Mouse (Mus musculus): ENCODE results near the gene Cacnb4. TPM values are rescaled to one million over a fixed set of nuclear protein-coding genes. Genes with fewer than 3 reads are reported as not detected.
A peak's percentile ranks its signal among the peaks of the same experiment; 100 is the strongest.

Gene Cacnb4
- polyA plus RNA-seq, 1 experiment from 2014 or later, result 21.5 TPM

DNA sequence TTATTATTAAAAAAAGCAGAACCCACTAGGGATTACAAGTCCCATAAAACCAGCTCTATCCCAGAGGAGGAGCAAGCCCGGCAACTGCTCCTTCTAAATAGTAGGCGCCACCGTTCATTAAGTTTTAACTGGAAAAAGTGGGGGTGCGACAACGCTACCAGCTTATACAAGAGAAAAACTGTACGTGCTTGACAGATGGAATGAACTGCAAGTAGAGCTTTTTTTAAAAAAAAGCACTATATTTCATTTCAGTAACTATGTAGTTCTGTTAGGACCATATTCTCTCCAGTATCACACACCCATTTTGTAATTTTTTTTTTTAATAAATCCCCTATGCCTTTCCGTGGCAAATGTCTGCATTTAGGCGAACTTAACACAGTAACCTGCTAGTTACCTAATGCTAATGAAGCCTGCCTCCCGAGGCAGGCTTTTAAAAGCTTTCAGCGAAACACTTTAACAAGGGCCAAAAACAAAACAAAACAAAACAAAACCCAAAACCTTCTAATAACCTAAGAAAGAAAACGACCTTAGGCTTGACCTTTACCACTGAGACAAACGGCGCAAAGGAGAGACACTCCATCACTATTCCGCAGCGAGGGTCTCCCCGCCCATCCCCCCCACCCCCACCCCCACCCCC, 252.9 kb downstream of the Cacnb4 start:
- Histone ChIP-seq H3K9me3 (ENCODE audit: control insufficient read depth, low read length) (no peaks in the 10 kb centered on the region), H3K27me3 (ENCODE audit: control insufficient read depth, insufficient read depth, low read length) (no peaks in the 10 kb centered on the region), H3K9ac (replicated peaks; ENCODE audit: low read depth, low read length) (peak overlapping the region; percentile 93), H3K4me1 (ENCODE audit: control insufficient read depth, insufficient read depth, low read length) (peaks cover 9% of the 10 kb centered on the region; the same call in 1 of the 2 replicates), H3K36me3 (ENCODE audit: control insufficient read depth, insufficient read depth, low read length) (no peaks in the 10 kb centered on the region), H3K4me2 (ENCODE audit: low read depth, low read length) (peak overlapping the region; percentile 64), H3K27ac (ENCODE audit: low read depth, low read length) (no peak overlapping the region), H3K4me3 (ENCODE audit: low read depth, low read length) (peak overlapping the region; percentile 94)
- WGBS, result 2% methylated on average over 16 of the region's 16 CpGs
- ATAC-seq (ENCODE audit: low read depth), result no peak

DNA sequence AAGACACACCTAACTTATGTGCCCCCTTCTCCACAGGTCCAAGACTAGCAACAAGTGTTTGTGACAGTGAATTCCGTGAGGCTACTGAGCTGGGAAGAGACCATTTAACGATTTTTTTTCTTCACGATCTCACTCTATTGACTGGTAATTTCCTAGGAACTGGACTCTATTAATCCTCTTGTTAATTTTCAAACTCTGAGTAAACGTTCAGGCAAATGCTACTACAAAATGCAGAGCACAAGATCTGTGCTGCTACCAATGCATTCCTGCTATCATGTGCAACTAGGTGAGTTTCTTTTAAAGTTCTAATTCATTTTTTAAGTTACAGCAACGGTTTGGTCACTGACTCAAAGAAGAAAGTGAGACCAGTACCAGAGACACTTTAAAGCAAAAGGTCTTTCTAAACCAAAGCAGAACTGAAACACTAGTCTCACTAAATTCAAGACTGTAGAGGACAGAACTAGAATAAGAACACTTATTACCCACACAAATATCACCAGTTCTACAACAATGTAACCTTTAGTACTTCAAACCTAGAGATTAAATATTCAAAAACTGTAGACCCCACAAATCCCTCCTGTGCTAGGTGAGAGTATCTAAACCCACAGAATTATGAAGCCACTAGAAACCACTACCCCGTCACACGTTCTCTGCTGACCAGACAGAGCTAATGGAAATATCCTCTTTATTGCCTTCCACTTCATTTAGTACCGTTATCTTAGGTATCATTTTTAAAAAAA, 253.6 kb downstream of the Cacnb4 start:
- peaks cover 9% of the 10 kb centered on the region; the same call in 1 of the 2 replicates for H3K4me1 ChIP-seq (ENCODE audit: control insufficient read depth, insufficient read depth, low read length)
- H3K4me2 ChIP-seq (ENCODE audit: low read depth, low read length), result peak overlapping the region; percentile 64
- 49% methylated on average over 8 of the region's 8 CpGs for WGBS
- H3K4me3 ChIP-seq (ENCODE audit: low read depth, low read length), result peak overlapping the region; percentile 94
- H3K27ac ChIP-seq (ENCODE audit: low read depth, low read length), result no peak overlapping the region
- H3K36me3 ChIP-seq (ENCODE audit: control insufficient read depth, insufficient read depth, low read length), result no peaks in the 10 kb centered on the region
- no peak for ATAC-seq (ENCODE audit: low read depth)
- H3K27me3 ChIP-seq (ENCODE audit: control insufficient read depth, insufficient read depth, low read length), result no peaks in the 10 kb centered on the region
- H3K9me3 ChIP-seq (ENCODE audit: control insufficient read depth, low read length), result no peaks in the 10 kb centered on the region
- peak overlapping the region; percentile 93 for H3K9ac ChIP-seq (replicated peaks; ENCODE audit: low read depth, low read length)

DNA sequence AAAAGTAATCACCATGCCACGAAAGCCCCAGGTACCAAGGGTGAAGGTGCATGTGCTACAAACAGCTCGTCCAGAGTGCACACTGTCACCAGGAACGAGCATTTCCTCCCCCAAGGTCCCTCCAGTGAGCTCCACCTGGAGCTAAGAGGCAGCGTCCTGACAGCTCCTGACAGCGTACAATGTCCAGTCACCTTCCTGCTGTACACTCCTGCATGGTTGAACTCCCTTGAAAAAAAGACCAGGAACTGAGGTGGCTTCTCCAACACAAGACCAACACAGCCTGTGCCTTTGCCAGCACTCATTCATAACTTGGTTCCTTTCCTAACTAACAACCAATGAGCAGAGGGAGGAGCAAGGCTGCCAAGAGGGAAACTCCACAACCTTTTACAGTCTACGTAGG, 255.4 kb downstream of the Cacnb4 start:
- WGBS, result 88% methylated on average over 6 of the region's 6 CpGs
- H3K36me3 ChIP-seq (ENCODE audit: control insufficient read depth, insufficient read depth, low read length), result no peaks in the 10 kb centered on the region

DNA sequence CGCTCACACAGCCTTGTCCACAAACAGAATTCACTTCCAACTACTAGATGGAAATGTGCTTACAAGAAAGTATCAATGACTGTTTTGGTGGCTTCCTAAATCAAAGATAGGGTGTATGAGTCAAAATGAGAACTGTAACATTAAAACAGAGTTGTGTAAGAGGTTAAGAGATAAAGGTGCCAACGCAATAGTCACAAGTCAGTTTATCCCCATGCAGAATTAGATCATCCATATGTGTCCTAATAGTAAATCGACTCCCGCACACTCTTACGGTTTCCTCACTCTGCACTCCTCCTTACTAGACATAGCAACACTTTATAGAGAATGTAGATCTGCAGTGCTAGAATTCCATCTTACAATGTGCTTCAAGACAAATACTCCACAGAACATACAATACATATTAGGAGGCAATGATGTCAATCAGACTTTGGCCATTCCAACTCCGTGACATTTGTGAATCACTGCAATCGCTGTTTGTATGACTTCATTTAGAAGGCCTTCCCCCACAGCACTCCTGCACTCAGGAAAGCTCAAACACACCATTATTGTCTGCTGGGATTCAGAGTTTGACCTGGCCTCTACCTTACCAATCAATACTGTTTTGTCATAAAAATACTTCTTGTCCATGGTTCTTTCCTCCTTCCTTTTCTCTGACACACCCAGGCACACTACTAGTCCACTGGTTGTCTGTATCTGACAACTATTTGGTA, 256.5 kb downstream of the Cacnb4 start:
- Histone ChIP-seq H3K4me3 (ENCODE audit: low read depth, low read length) (no peak overlapping the region), H3K27me3 (ENCODE audit: control insufficient read depth, insufficient read depth, low read length) (no peaks in the 10 kb centered on the region), H3K9ac (replicated peaks; ENCODE audit: low read depth, low read length) (no peak overlapping the region), H3K9me3 (ENCODE audit: control insufficient read depth, low read length) (no peaks in the 10 kb centered on the region; the same call in 1 of the 2 replicates), H3K4me1 (ENCODE audit: control insufficient read depth, insufficient read depth, low read length) (peaks cover 9% of the 10 kb centered on the region; the same call in 1 of the 2 replicates), H3K36me3 (ENCODE audit: control insufficient read depth, insufficient read depth, low read length) (peaks cover 6% of the 10 kb centered on the region; the same call in 1 of the 2 replicates), H3K27ac (ENCODE audit: low read depth, low read length) (no peak overlapping the region), H3K4me2 (ENCODE audit: low read depth, low read length) (no peak overlapping the region)
- 93% methylated on average over 7 of the region's 7 CpGs for WGBS
- no peak for ATAC-seq (ENCODE audit: low read depth)

More for the DNA sequence above, 255.4 kb downstream of the Cacnb4 start:
- Histone ChIP-seq H3K27ac (ENCODE audit: low read depth, low read length) (no peak overlapping the region), H3K4me2 (ENCODE audit: low read depth, low read length) (no peak overlapping the region), H3K4me1 (ENCODE audit: control insufficient read depth, insufficient read depth, low read length) (peaks cover 9% of the 10 kb centered on the region; the same call in 1 of the 2 replicates), H3K27me3 (ENCODE audit: control insufficient read depth, insufficient read depth, low read length) (no peaks in the 10 kb centered on the region), H3K9me3 (ENCODE audit: control insufficient read depth, low read length) (no peaks in the 10 kb centered on the region; the same call in 1 of the 2 replicates), H3K9ac (replicated peaks; ENCODE audit: low read depth, low read length) (no peak overlapping the region), H3K4me3 (ENCODE audit: low read depth, low read length) (no peak overlapping the region)
- ATAC-seq (ENCODE audit: low read depth), result no peak

DNA sequence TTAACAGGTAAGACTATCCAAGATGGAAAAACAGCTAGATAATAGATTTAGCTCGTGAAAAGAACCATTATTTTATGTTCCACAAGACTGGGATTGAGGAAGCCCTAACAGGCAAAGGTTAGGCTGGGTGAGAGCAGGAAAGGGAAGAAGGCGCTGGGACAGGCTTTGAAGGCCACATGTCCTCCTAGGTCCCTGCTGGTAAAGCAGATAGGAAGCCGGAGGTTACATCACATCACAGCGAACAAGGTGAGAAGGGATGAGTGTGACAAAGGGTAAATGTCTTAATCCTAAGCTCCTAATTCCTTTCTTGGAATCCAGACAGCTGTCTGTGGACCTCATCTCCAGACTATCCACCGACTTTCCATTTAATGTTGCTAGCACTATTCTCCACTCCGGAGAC, 257.3 kb downstream of the Cacnb4 start:
- no peak for ATAC-seq (ENCODE audit: low read depth)
- no peaks in the 10 kb centered on the region; the same call in 1 of the 2 replicates for H3K9me3 ChIP-seq (ENCODE audit: control insufficient read depth, low read length)
- 88% methylated on average over 6 of the region's 6 CpGs for WGBS
- H3K4me1 ChIP-seq (ENCODE audit: control insufficient read depth, insufficient read depth, low read length), result peaks cover 9% of the 10 kb centered on the region; the same call in 1 of the 2 replicates
- no peak overlapping the region for H3K27ac ChIP-seq (ENCODE audit: low read depth, low read length)
- peaks cover 6% of the 10 kb centered on the region; the same call in 1 of the 2 replicates for H3K36me3 ChIP-seq (ENCODE audit: control insufficient read depth, insufficient read depth, low read length)
- no peaks in the 10 kb centered on the region for H3K27me3 ChIP-seq (ENCODE audit: control insufficient read depth, insufficient read depth, low read length)
- no peak overlapping the region for H3K9ac ChIP-seq (replicated peaks; ENCODE audit: low read depth, low read length)
- H3K4me3 ChIP-seq (ENCODE audit: low read depth, low read length), result no peak overlapping the region
- H3K4me2 ChIP-seq (ENCODE audit: low read depth, low read length), result no peak overlapping the region

DNA sequence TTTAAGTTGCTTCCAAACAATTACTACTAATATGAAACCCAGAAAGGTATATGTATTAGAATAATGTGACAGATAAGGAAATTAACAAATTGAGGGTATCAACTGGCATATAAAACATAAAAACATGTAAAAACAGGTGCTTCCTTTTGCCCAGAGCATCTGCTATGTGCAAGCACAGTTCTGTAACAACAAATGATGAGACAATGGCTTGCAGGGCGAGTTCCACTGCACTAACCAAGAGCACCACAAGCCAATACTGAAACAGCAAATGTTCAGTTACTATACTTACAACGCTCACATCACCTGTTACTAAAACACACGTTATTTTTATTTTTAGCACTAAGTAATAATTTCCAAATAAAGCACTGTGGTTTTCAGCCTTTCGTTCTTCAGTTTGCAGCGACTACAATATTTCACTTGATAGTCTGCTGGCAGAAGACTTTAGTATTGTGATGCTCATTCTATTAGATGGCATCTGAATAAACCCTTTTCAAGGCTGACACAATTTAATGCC, 264.1 kb downstream of the Cacnb4 start:
- no peak overlapping the region for H3K4me3 ChIP-seq (ENCODE audit: low read depth, low read length)
- 97% methylated on average over 5 of the region's 5 CpGs for WGBS

DNA sequence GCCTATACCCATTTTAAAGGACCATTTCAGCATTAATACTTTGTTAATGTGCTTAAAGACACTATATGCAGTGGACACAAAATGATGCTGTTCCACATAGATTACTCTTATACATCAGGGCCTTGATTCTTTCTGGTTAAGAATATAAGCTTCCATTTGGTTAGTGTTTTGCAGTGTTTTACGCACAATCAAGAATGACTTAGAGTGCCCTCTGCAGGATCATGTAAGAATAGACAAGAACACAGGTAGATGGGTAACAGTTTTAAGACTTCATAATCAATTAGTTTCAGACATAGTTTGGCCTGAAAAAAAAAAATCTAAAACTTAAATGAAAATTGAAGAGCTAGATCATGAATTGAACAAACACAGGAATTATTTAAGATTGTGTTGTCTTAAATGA, 270.2 kb downstream of the Cacnb4 start:
- Histone ChIP-seq H3K27me3 (ENCODE audit: control insufficient read depth, insufficient read depth, low read length) (no peaks in the 10 kb centered on the region), H3K9ac (replicated peaks; ENCODE audit: low read depth, low read length) (no peak overlapping the region), H3K36me3 (ENCODE audit: control insufficient read depth, insufficient read depth, low read length) (peaks cover 40% of the 10 kb centered on the region), H3K4me3 (ENCODE audit: low read depth, low read length) (no peak overlapping the region), H3K27ac (ENCODE audit: low read depth, low read length) (no peak overlapping the region), H3K4me2 (ENCODE audit: low read depth, low read length) (no peak overlapping the region), H3K9me3 (ENCODE audit: control insufficient read depth, low read length) (peaks cover 20% of the 10 kb centered on the region), H3K4me1 (ENCODE audit: control insufficient read depth, insufficient read depth, low read length) (no peaks in the 10 kb centered on the region)
- 100% methylated on average over 1 of the region's 1 CpGs for WGBS
- ATAC-seq (ENCODE audit: low read depth), result no peak

More for the DNA sequence above, 264.1 kb downstream of the Cacnb4 start:
- H3K36me3 ChIP-seq (ENCODE audit: control insufficient read depth, insufficient read depth, low read length), result peaks cover 44% of the 10 kb centered on the region
- no peak overlapping the region for H3K4me2 ChIP-seq (ENCODE audit: low read depth, low read length)
- H3K27ac ChIP-seq (ENCODE audit: low read depth, low read length), result no peak overlapping the region
- H3K9me3 ChIP-seq (ENCODE audit: control insufficient read depth, low read length), result peaks cover 20% of the 10 kb centered on the region
- H3K9ac ChIP-seq (replicated peaks; ENCODE audit: low read depth, low read length), result no peak overlapping the region
- H3K27me3 ChIP-seq (ENCODE audit: control insufficient read depth, insufficient read depth, low read length), result no peaks in the 10 kb centered on the region
- ATAC-seq (ENCODE audit: low read depth), result no peak
- H3K4me1 ChIP-seq (ENCODE audit: control insufficient read depth, insufficient read depth, low read length), result no peaks in the 10 kb centered on the region

DNA sequence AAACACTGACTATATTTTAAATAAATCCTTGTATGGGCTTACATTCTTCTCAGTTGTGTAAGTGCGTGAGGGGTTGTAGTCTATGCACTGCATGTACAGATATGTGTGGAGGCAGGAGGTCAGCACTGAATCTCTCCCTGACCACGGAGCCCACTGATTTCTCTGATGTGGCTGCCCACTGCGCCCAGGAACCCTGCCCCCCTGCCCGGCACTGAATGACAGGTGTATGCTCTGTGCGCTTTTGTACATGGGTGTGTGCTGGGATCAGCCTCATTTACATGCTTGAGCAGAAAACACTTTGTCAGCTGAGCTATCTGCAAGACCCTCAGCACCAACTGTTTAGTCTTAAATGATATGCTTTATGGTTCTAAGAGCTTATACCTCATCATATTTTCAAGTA, 271.4 kb downstream of the Cacnb4 start:
- H3K9me3 ChIP-seq (ENCODE audit: control insufficient read depth, low read length), result peaks cover 10% of the 10 kb centered on the region
- no peak for ATAC-seq (ENCODE audit: low read depth)
- H3K4me2 ChIP-seq (ENCODE audit: low read depth, low read length), result no peak overlapping the region
- no peak overlapping the region for H3K9ac ChIP-seq (replicated peaks; ENCODE audit: low read depth, low read length)
- H3K36me3 ChIP-seq (ENCODE audit: control insufficient read depth, insufficient read depth, low read length), result peaks cover 29% of the 10 kb centered on the region
- no peak overlapping the region for H3K4me3 ChIP-seq (ENCODE audit: low read depth, low read length)
- no peaks in the 10 kb centered on the region for H3K27me3 ChIP-seq (ENCODE audit: control insufficient read depth, insufficient read depth, low read length)
- H3K27ac ChIP-seq (ENCODE audit: low read depth, low read length), result no peak overlapping the region
- WGBS, result 95% methylated on average over 5 of the region's 5 CpGs
- no peaks in the 10 kb centered on the region for H3K4me1 ChIP-seq (ENCODE audit: control insufficient read depth, insufficient read depth, low read length)

Measured in neural tube, embryonic 14.5 days (tissue).